Mouse (Mus musculus): ENCODE measurements around the gene Gigyf2.

Gigyf2 gene

DNA sequence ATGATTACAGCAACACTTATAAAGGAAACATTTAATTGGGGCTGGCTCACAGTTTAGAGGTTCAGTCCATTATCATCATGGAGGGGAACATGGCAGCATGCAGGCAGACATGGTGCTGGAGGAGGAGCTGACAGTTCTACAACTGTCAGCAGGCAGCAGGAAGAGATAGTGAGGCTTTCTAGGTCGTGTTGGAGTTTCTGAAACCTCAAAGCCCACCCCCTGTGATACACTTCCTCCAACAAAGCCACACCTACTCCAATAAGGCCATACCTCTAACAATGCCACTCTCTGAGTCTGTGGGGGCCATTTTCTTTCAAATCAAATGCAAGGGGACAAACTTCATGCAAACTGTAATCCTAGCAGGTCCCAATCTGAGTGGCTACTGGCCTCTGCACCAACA is 5.7 kb upstream of the Gigyf2 start:
- DNase-seq, result no peak

DNA sequence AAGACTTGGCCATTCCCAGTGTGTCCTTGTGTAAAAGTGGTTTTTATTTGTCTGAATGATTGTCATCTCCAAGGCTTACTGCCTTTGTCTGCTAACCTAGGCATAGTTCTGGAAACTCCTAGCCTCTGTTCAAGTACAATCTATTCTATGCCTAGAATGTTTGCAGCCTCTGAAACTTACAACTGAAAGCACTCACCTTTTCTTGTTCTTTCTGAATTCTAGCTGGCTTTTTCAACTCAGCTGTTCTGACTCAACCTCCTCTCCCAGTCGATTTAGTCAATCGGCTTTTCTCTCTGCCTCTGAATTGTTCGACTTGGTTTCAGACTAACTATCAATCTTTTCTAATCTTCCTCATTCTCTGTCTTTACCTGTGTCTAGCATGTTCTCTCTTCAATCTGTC is 4.0 kb upstream of the Gigyf2 start:
- DNase-seq, result no peak

DNA sequence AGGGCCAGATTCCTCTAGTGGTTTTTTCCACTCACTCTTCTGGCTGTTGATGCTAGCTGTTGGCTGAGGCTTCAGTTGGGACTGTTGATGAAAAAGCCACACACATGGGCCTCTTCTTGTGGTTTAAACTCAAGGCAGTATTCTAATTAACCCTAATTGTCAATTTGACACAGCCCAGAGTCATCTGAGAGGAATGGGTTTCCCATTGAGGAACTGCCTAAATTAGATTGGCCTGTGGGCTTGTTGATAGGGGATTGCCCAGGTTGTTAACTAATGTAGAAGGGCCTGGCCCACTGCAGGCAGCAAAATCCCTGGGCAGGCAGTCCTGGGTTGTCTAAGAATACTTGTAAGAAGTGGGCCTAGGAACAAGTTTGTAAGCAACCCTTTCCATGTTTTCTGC is 2.1 kb upstream of the Gigyf2 start:
- DNase-seq, result no peak

DNA sequence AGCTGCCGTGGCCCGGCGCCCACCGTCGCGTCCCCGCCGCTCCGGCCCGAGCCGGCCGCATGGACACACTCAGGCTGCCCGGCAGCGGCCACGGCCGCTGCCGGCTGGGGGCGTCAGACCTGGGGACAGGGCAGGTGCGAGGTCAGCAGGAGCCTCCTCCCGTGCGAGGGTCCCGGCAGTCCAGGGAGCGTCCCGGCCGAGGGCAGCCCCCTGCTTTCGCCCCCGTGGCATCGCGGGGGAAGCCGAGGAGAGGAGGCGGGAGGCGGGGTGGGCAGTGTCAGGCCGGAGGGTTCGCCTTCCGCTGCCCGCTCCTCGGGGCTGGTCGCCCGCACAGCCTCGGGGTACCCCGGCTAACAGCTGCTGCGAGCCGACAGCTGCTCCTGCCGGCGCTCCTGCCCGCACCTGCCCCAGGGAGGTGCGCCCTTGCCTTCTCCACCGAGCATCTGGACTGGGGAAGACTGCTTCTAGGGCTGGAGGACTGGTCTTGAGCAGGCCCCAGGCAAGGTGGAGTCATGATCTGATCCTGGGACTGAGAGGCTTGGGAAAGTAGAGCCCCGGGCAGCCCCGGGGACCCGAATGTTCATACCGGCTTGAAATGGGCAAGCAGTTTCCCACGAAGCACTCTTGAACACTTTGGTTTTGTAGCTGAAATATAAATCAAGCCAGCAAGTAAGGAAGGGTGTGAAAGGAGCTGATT is 515 bp downstream of the Gigyf2 start:
- DNase-seq, result no peak

DNA sequence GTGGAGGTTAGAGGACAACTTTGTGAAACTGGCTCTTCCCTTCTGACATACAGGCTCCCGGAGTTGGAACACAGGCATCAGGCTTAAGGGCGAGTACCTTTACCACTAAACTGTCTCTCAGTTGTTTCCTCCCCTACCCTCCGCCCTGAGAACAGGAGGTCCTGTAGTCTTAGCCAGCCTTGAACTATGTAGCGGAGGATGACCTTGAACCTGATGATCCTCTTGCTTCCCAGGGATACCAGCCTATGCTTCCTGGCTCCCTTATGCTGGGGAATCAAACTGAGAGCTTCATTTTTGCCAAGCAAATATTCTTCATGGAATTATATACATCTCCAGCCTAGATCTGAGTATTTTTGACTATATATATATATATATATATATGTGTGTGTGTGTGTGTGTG is 5.0 kb downstream of the Gigyf2 start:
- no peak for DNase-seq

DNA sequence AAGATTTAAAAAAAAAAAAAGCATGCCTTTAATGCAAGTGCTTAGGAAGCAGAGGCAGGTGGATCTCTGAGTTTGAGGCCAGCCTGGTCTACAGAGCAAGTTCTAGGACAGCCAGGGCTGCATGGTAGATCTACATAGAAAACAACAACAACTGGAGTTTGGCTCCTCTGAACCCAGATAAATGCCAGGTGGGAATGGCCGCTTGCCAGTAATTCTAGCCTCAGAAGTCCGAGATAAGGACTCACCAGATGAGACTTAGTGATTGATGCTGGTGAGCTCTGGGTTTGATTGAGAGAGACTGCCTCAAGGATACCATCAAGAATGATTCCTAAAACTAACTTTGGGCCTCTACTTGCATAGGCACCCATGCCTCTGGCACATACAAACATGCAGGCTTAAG is 23.8 kb downstream of the Gigyf2 start:
- DNase-seq, result no peak

DNA sequence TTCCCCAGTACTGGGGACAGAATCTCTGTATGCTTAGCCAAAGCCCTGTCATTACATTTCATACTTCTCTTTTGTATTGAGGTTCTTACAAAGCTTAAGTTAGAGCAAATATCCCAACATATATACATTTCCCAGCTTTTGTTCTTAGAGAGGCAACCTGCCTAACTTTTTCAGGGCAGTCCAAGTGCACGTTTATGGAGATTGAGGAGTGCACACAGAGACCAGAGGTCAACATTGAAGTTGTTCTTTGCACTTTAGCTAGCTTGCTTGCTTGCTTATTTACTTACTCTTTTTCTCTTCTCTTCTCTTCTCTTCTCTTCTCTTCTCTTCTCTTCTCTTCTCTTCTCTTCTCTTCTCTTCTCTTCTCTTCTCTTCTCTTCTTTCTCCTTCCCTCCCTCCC is 33.5 kb downstream of the Gigyf2 start:
- DNase-seq, result no peak

DNA sequence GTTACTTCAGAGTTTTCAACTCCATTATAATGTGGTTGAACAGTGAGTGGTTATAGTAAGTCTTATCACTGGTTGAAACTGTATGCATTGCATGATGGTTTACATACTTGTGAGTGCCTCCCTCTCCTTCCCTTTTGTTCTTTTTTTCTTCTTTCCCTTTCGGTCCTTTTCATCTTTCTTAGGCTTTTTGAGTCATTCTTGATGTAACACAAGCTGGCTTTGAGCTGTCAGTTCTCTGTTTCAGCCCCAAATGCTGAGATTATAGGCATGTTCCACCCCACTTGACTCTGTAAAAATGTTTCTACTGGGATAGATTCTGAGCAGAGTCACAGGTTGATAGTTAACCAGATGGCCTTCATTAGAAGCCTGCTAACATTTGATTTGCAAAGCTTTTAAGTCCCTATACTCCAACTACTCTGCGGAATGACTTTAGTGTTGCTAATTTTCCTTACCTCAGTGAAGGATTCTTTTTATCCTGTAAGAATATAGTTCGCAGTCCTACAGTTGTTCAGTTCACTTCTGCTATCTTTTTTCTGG is 51.3 kb downstream of the Gigyf2 start:
- DNase-seq, result no peak

DNA sequence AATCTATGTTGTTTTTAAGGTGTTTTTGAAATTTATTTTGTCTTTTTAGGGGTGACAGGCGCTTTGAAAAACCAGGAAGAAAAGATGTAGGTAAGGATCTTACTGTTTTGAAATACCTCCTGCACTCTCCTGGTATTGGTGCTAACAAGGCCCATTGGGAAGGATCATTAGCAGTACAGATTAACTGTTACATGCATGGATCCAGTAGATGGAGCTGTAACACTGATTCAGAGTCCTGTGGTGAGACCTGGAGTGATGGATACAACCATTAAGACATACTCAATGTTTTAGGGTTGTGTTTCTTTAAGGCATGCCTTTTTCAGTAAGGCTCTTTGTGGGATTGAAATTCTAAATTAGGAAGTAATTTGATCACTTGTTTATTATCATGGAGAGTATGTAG is 53.1 kb downstream of the Gigyf2 start:
- no peak for DNase-seq

DNA sequence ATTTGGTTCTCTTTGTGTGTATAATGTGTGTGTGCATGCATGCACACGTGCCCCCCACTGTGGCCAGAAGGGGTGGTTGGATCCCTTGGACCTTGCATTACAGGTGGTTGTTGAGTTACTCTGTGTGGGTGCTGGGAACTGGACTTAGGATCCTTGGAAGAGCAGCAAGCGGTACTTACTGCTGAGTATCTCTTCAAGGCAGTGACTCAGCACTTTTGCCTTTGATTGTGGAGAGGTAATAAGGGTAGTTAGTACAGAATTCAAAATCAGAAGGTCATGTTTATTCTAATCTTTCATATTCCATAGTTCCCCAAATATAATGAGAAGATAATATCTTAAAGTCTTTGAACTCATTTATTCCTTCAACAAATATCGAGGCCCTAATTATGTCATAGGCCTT is 54.4 kb downstream of the Gigyf2 start:
- no peak for DNase-seq

DNA sequence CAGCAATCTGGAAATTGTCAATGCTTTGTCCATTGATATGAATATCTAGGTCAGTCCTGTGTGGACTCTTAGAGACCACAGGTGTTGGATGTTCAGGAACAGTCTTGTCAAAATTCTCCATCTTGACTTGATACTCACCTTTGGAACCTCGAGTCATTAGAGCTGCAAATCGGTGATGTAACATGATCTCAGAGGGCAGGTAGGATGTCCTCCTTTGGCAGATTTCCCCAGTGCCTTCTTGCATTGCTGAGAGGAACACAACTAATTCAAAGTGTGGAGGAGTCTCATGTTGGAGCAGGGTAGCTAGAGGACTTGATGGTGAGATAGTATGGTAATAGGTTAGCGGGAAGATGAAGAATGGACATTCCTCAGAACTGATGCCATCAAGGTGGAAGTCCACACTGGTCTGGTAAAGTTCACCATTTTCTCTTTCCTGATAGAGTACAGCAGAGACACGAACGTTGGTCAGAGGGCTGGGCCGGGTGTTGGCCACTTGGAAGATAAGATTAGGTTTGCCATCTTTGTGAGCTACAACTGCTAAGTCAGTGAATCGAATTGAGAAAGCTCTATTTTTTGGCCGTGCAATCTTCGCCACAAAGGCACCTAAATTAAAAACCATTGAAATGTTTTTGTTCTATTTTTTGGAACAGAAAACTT is 59.8 kb downstream of the Gigyf2 start:
- DNase-seq, result no peak

DNA sequence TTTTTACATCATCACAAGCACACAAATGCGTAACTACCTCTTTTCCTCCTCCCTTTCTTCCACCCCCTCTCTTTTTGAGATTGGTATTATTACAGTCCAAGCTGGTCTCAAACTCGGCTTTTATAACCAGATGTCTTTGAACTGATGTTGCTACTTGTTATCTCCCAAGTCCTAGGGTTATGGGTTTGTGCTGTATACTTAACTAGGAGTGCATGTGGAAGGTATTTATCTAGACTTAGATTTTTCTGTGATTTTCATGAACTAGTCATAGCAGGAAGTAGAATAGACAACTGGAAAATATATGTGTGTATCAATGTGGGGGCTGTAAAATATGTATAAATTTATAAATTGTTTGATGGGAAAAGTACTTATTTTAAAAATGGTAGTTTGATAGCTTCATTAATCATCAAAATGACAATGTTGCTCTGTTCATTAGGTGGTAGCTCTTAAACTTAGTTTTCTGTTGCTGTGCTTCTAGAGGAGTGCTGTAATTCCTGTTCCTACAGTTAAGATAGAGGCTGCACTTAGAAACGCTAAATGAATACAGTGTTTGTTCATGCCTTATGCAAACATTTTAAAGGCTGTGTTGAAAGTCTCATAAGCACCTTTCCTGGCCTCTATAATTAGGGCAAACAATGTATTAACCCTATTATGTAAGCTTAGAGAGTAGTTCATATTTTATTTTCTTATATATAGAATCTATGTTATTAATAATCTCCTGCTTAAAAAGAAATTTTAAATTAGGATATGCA is 66.8 kb downstream of the Gigyf2 start:
- DNase-seq, result no peak

DNA sequence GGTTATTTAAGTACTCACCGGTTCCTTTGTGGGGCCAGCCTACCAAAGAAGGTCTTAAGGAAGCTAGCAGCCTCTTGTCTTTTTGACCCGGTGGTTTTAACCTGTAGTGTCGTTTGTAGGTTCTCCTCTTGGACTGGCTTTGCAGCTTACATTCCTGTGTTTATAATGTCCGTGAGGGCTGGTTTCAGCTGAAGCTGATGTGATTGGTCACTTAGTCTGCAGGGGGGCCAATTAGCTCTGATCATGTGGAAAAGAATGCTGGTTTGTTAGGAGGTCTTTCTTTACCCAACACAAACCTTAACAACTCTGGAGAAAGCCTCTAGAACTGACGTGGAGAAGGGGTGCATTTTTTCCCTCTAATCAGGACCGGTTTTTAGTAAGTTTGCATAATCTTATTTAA is 67.8 kb downstream of the Gigyf2 start, which contains the start of gene Kcnj13:
TSS of gene Kcnj13 (minus strand) at position 136 of the 400 bp plus-strand sequence.
- DNase-seq, result peak; percentile 9

DNA sequence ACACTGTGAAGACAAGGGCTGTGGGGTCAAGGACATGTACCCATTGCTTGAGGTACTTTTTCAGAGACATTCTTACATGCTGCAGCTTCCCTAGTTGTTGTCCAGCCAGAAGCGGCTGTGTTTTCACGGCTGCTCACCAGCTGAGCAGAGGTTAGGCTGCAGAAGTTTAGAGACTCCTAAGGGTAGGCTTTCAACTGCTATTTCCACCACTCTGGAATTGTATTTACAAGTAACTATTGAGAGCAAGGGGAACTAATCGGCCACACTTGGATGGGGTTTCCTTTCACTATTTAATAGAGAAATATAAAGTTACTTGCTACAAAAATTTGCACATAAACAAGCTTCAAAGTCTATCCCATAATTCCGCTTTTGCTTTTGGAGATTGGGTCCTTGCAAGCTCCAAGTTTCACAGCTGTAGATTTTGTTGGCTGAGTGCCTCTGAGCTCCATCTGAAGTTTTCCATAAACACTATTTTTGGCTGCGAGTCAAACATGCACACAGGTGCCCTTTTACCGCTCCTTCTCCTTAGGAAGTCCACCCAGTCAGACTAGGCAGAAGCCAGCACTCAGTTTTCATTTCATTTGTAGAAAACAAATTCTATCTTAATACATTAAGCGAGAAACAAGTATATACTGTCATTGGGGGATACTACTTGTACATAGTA is 70.3 kb downstream of the Gigyf2 start:
- DNase-seq, result peak; percentile 43

DNA sequence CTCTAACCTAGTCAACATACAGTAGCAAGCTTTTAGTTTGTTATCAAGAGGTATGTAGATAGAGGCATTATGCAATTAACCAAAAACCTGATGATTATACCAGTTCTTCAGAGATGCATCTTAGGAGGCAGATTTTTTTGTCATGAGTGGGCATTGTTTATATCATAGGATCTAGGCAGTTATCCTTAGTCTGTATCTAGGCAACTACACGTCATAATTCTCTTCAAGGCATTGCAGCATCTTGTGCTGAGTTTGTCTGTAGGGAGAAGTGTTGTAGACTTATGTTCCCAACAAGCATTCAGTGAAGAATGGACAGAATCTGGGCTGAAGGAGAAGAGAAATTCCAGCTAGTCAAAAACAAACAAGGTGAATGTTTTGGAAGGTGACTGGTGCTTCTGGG is 77.9 kb downstream of the Gigyf2 start:
- DNase-seq, result no peak

DNA sequence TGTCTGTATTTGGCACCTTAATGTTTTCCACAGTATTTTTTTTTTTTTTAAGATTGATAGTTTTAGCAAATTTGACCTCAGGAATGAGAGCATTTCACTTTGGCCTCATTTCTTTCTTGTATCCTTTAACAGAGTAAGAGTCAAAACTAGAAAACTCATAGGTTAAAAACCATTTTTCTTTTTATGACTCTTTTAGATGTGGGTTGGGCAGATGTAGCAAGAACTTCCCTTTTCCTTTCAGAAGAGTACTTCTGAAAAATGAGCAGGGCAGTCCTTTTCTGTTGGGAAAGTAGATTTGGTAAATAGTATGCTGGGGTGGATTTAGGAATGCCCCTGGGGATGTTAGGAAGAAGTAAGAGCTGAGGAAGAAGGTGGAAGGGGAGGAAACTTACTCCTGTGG is 79.2 kb downstream of the Gigyf2 start:
- no peak for DNase-seq

DNA sequence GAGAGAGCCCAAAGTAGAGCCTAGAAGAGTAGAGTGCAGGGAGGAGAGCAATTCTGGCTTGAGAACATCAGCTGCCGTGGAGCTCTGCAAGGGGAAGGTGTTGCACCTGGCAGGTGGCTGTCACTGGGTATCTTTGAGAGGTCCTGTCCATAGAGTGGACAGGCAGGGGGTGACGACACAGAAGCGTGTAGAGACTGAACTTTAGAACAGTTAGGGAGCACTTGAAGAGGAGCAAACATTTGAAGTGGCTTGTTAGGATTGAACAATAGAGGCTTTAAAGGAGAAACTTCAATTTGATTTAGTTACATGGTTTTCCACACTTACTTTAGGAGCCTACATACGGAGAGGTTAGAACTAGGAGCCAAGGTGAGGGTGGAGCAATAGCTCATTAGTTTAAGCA is 82.6 kb downstream of the Gigyf2 start:
- DNase-seq, result no peak

DNA sequence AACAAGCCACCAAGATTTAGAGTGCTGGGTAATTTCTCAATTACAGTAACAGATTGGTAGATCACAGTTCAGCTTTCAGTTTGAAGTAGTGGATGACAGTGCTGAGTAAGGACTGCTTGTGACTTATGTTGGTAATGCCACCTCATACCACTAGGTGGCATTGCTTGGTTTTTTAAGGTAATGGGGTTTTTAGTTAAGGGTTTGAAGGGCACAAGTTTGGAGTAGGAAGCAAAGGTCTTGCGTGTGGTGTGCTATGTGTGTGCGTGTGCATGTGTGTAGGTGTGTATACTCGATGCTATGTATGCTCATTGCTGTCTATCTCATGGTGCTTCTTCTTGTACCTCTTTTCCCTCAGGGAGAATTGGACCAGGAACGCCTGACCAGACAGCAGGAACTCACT is 91.9 kb downstream of the Gigyf2 start:
- peak; percentile 7 for DNase-seq

DNA sequence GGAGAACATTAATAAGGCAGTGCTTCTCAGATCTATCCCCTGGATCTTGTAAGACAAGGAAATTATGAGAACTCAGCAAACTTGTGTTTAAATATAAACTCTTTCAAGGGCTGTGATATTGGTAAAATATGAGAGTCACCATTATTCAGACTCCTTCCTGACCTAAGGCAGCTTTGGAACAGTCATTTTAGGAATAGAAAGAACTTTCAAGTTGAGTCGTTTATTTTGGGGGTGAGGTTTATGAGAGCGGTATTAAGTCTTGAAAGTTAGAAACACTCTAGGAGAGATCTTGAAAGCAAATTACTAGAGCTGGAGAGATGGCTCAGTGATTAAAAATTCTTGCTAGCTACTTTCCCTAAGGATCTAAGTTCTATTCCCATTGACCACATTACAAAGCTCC is 108.3 kb downstream of the Gigyf2 start:
- no peak for DNase-seq

DNA sequence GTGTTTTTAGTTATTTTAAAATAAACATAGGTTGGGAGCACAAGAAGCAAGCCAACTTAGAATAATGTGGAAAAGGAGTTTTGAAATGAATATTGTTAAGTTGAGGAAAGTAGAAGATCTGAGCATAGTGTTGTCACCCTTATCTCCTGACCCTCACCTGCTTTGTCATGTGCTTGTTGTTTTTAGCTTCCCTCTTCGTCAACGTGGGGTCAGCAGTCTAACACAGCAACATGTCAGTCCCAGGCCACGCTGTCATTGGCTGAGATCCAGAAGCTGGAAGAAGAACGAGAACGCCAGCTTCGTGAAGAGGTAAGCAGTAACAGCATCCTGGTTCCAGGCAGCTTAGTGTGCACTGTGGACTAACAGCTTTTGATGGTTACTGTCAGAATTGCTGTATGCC is 109.8 kb downstream of the Gigyf2 start:
- DNase-seq, result no peak

DNA sequence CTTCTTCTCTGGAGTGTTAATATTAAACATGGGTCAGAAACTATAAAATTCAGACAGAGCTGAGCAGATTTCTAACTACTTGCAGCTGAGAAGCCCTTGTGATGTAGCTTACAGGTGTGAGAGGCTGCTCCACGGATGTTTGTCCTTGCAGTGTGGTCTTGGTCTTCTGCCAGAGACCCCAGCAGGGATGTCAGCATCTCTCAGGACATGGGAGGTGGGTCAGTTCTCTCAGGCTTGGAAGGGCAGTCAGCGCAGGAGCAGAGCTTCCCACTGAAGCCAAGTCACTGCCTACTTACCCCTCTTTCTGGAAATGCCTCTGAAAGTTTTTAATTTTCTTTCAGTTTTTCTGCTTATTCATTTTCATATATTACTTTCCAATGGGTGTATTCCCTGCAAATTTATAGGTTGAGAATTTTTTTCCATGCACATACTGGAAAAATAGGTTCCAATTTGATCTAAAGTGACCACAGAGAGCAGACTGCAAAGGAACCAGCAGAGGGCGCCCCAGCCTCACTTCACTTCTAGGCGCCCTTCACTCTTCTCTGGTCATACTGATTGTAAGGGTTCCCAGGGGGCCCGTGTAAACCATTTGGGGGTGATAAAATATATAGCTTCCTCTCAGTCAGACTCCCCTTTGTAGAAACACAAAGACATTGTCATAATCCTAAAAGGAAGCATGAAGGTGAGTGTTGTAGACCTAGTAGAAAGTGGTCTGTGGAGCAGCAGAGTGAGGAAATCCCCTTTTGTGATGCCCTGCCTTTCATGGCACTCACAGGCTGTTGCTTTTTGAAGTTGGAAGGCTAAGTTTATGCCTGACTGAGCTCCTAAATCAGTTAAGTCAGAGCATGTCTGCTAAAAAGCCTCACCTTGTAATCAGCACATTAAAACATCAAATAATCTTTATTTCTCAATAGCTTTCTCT is 120.6 kb downstream of the Gigyf2 start:
- peak; percentile 62 for DNase-seq

DNA sequence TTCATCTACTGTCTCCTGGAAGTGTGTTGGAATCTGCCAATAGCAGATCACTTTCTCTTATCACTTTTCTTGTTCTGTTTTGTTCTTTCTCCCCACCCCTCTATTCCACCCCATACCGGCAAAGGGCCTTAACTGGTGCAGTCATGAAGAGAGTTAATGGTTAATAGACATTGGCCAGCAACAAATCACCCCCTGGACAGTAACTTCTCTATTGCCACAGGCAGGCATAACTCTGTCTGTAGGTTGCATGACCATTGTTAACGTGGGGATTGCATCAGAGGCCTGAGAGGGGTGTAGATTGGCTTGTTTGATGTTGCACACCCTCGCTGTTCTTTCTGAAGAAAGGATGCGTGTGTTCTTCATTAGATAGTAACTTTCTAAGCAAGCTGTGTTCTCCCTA is 122.6 kb downstream of the Gigyf2 start:
- DNase-seq, result no peak
